Comparison of ENCODE assay signal across 11 mouse cellular contexts in the genomic region with DNA sequence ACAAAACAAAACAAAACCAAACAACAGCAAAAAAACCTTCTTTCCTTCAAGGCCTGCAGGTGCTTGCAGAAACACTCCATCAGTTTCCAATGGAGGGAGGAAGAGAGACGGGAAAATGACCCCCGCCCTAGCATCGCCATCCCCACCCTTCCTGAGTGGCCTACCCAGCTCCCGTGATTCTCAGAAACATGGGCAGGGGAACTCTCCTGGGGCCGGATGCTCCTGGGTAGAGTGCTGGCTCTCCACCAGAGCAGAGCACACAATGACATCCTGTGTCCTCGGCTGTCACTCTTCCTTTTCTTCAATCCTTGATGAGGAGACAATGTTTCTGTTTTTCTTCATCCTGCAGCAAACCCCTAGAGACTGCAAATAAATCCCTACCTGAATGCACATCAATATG. TPM values are rescaled to one million over a fixed set of nuclear protein-coding genes. Genes with fewer than 3 reads are reported as not detected.
A peak's percentile ranks its signal among the peaks of the same experiment; 100 is the strongest.
DNase-seq lines count a peak whose midpoint lies in the region; ATAC-seq and TF ChIP-seq lines count a peak whose summit lies in the region.
"Had no signal": no experiment of that assay in that cellular context is flagged by ENCODE, and none has a peak within 500 bp of the region (broad histone marks: within the 10 kb centered on the region; RNA-seq: fewer than 3 reads in every experiment).

No protein-coding gene starts in this region.

- no peak overlapping the region for H3K9ac ChIP-seq in midbrain, postnatal 0 days (replicated peaks; ENCODE audit: low read length, poor library complexity, severe bottlenecking)
- H3K9ac ChIP-seq in kidney, embryonic 16.5 days (replicated peaks; ENCODE audit: low read length): no peak overlapping the region
- H3K9ac ChIP-seq: forebrain, embryonic 15.5 days; lung, embryonic 15.5 days had no signal

- peak; percentile 27 for DNase-seq in gastrocnemius, postnatal 25 days
- DNase-seq in gastrocnemius, adult 18-20 months (ENCODE audit: low spot score): no peak
- DNase-seq in midbrain, postnatal 0 days (ENCODE audit: low spot score): peak; percentile 27
- no peak for DNase-seq in midbrain, embryonic 10.5 days (ENCODE audit: low spot score)
- peak; percentile 16 for DNase-seq in retina, embryonic 14.5 days (ENCODE audit: low spot score)
- DNase-seq in cerebellum, adult 9-11 months: no peak
- no peak for DNase-seq in right cerebral cortex, postnatal 25 days
- DNase-seq: cerebellum, postnatal 36 days had no signal

- no peaks in the 10 kb centered on the region for H3K9me3 ChIP-seq in midbrain, postnatal 0 days (ENCODE audit: low read length)
- H3K9me3 ChIP-seq in midbrain, embryonic 10.5 days (replicated peaks): peaks cover 4% of the 10 kb centered on the region; the same call in 1 of the 2 replicates
- no peaks in the 10 kb centered on the region for H3K9me3 ChIP-seq in kidney, embryonic 16.5 days (ENCODE audit: low read length)
- H3K9me3 ChIP-seq: forebrain, embryonic 15.5 days; lung, embryonic 15.5 days had no signal

- no peak overlapping the region for H3K4me3 ChIP-seq in midbrain, postnatal 0 days (ENCODE audit: low read depth, low read length)
- no peak overlapping the region for H3K4me3 ChIP-seq in midbrain, embryonic 10.5 days
- no peak overlapping the region for H3K4me3 ChIP-seq in kidney, embryonic 16.5 days (ENCODE audit: low read length)
- H3K4me3 ChIP-seq: forebrain, embryonic 15.5 days; lung, embryonic 15.5 days had no signal

- 47% methylated on average over 6 of the region's 6 CpGs for WGBS in midbrain, postnatal 0 days
- whole genome bisulfite sequencing in midbrain, embryonic 10.5 days: 71% methylated on average over 6 of the region's 6 CpGs
- WGBS in kidney, embryonic 16.5 days: 70% methylated on average over 6 of the region's 6 CpGs

- H3K27ac ChIP-seq in midbrain, postnatal 0 days (ENCODE audit: low read depth, low read length): no peak overlapping the region
- no peak overlapping the region for H3K27ac ChIP-seq in midbrain, embryonic 10.5 days (replicated peaks)
- peak overlapping the region; percentile 24; the same call in 1 of the 2 replicates for H3K27ac ChIP-seq in kidney, embryonic 16.5 days (ENCODE audit: low read length)
- H3K27ac ChIP-seq: forebrain, embryonic 15.5 days; lung, embryonic 15.5 days had no signal

- ATAC-seq in midbrain, postnatal 0 days (ENCODE audit: low FRiP score): no peak
- no peak for ATAC-seq in kidney, embryonic 16.5 days (ENCODE audit: low FRiP score, low TSS enrichment)
- ATAC-seq: forebrain, embryonic 15.5 days had no signal

- TF ChIP-seq CTCF in midbrain, postnatal 0 days (IDR thresholded peaks at IDR 0.05): no peak

- H3K4me1 ChIP-seq in midbrain, postnatal 0 days (ENCODE audit: insufficient read depth, low read length): peaks cover 6% of the 10 kb centered on the region
- H3K4me1 ChIP-seq in midbrain, embryonic 10.5 days: peaks cover 22% of the 10 kb centered on the region
- H3K4me1 ChIP-seq in kidney, embryonic 16.5 days (ENCODE audit: insufficient read depth, low read length): peaks cover 30% of the 10 kb centered on the region

- no peaks in the 10 kb centered on the region for H3K36me3 ChIP-seq in midbrain, postnatal 0 days (ENCODE audit: insufficient read depth, low read length)
- H3K36me3 ChIP-seq in midbrain, embryonic 10.5 days: peaks cover 25% of the 10 kb centered on the region
- no peaks in the 10 kb centered on the region for H3K36me3 ChIP-seq in kidney, embryonic 16.5 days (ENCODE audit: insufficient read depth, low read length)
- H3K36me3 ChIP-seq: lung, embryonic 15.5 days had no signal

- no peak overlapping the region for H3K4me2 ChIP-seq in midbrain, postnatal 0 days (ENCODE audit: low read depth, low read length, poor library complexity, severe bottlenecking)
- H3K4me2 ChIP-seq in kidney, embryonic 16.5 days (replicated peaks; ENCODE audit: low read depth, low read length): no peak overlapping the region
- H3K4me2 ChIP-seq: forebrain, embryonic 15.5 days; lung, embryonic 15.5 days had no signal

- H3K27me3 ChIP-seq in midbrain, postnatal 0 days (ENCODE audit: insufficient read depth, low read length): no peaks in the 10 kb centered on the region
- H3K27me3 ChIP-seq in midbrain, embryonic 10.5 days (ENCODE audit: low read depth, poor library complexity, severe bottlenecking): no peaks in the 10 kb centered on the region
- H3K27me3 ChIP-seq in kidney, embryonic 16.5 days (ENCODE audit: insufficient read depth, low read length): no peaks in the 10 kb centered on the region
- H3K27me3 ChIP-seq: forebrain, embryonic 15.5 days; lung, embryonic 15.5 days had no signal

RNA-seq across cellular contexts. Expression of gene Pitpnc1, which starts 6.4 kb away (rescaled TPM):
- total RNA-seq in gastrocnemius, postnatal 25 days (2021): 10 to 100 TPM; 89.2 TPM
- total RNA-seq in gastrocnemius, adult 18-20 months (2021): 10 to 100 TPM; 73.8 to 93.7 TPM
- 54.8 and 56.5 TPM in 2 replicates for total RNA-seq in midbrain, postnatal 0 days (2014; rRNA removed)
- polyA plus RNA-seq in midbrain, postnatal 0 days (2015; fragmentation: Nextera tagmentation; extraction: Ambion mirVana): 50.5 and 54.0 TPM in 2 replicates
- polyA plus RNA-seq in midbrain, embryonic 10.5 days (2016; fragmentation: Nextera tagmentation; extraction: Ambion mirVana): 20.4 and 26.1 TPM in 2 replicates
- polyA plus RNA-seq in kidney, embryonic 16.5 days (2015; fragmentation: Nextera tagmentation; extraction: Ambion mirVana): 21.5 and 23.0 TPM in 2 replicates

RNA-seq across cellular contexts. Expression of gene Psmd12, which starts 15.1 kb away (rescaled TPM):
- 100 to 1,000 TPM in 1 of 2 experiments, 10 to 100 TPM in 1; 92.3 to 104 TPM for total RNA-seq in gastrocnemius, postnatal 25 days (2021)
- total RNA-seq in gastrocnemius, adult 18-20 months (2021): 100 to 1,000 TPM; 101 to 110 TPM
- total RNA-seq in midbrain, postnatal 0 days (2014; rRNA removed): 39.6 and 49.4 TPM in 2 replicates
- polyA plus RNA-seq in midbrain, postnatal 0 days (2015; fragmentation: Nextera tagmentation; extraction: Ambion mirVana): 150 and 156 TPM in 2 replicates
- 221 and 237 TPM in 2 replicates for polyA plus RNA-seq in midbrain, embryonic 10.5 days (2016; fragmentation: Nextera tagmentation; extraction: Ambion mirVana)
- 178 and 180 TPM in 2 replicates for polyA plus RNA-seq in kidney, embryonic 16.5 days (2015; fragmentation: Nextera tagmentation; extraction: Ambion mirVana)

Comparison
In these comparisons a context has a peak if more than half of its experiments do, and no peak if none do; other contexts are left out.
1. DNase-seq: peak in gastrocnemius, postnatal 25 days (single experiment), midbrain, postnatal 0 days (single experiment) and retina, embryonic 14.5 days (single experiment); none in gastrocnemius, adult 18-20 months (single experiment), midbrain, embryonic 10.5 days (single experiment), cerebellum, adult 9-11 months (single experiment) and right cerebral cortex, postnatal 25 days (single experiment).